Mouse (Mus musculus) heart, postnatal 4 days (tissue): ENCODE data around the gene Serpinb9. TPM values are rescaled to one million over a fixed set of nuclear protein-coding genes. Genes with fewer than 3 reads are reported as not detected.

Source experiments
- total RNA-seq, 2 experiments: library from RNA; stranded (reverse); gene quantifications; 2 replicates each; pipeline ENCODE4 v1.2.3; 2021

Serpinb9 gene
- total RNA-seq, 2 experiments from 2014 or later, result 6.8 TPM

Other genes starting within 250 kb of the Serpinb9 start
- gene Mylk4, start 219.3 kb upstream of the Serpinb9 start, total RNA-seq, result 10 to 100 TPM; 55.6 to 59.7 TPM
- 10 to 100 TPM; 25.4 to 29.8 TPM for gene Wrnip1, start 201.2 kb upstream of the Serpinb9 start, total RNA-seq
- not detected for gene D930007J09Rik, start 200.4 kb upstream of the Serpinb9 start, total RNA-seq
- gene Serpinb1a, start 152.1 kb upstream of the Serpinb9 start, total RNA-seq, result 10 to 100 TPM; 10.2 to 10.3 TPM
- gene Serpinb1c, start 105.0 kb upstream of the Serpinb9 start, total RNA-seq, result 1 to 10 TPM in 1 of 2 experiments, under 1 TPM in 1; 0.86 to 1.2 TPM
- gene Serpinb6b, start 38.0 kb upstream of the Serpinb9 start, total RNA-seq, result 10 to 100 TPM; 21.8 to 25.0 TPM
- under 1 TPM; 0.26 to 0.99 TPM for gene Serpinb9b, start 24.2 kb downstream of the Serpinb9 start, total RNA-seq
- not detected for gene Serpinb1b, start 75.3 kb downstream of the Serpinb9 start, total RNA-seq
- not detected for gene Serpinb9c, start 156.5 kb downstream of the Serpinb9 start, total RNA-seq
- not detected for gene Serpinb9d, start 189.7 kb downstream of the Serpinb9 start, total RNA-seq
- not detected for gene Serpinb9e, start 246.4 kb downstream of the Serpinb9 start, total RNA-seq